Comparison of ENCODE assay signal across 12 mouse cellular contexts in the genomic region with DNA sequence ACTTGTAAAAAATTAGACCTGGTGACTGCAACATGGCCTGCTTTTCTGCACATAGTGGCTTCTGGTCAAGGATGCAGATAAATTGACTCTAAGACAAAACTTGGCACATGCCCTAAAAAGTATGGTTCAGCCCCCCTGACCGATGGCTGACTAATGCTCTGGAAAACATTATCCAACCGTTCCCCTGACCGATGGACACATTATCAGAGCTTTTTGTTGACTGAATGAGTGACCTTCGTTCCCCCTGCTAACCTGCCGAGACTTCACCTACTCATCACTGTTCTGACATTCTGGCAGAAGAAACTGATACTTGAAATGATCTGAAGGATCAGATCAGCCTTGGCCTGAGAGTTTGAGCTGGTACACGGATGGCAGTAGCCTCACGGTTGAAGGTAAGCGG. TPM values are rescaled to one million over a fixed set of nuclear protein-coding genes. Genes with fewer than 3 reads are reported as not detected.
DNase-seq lines count a peak whose midpoint lies in the region; ATAC-seq and TF ChIP-seq lines count a peak whose summit lies in the region.
"Not testable (repeated sequence)": the region's sequence is repeated elsewhere in the genome, so short reads cannot be mapped to it uniquely, and the experiment has no call there.
"Had no signal": no experiment of that assay in that cellular context is flagged by ENCODE, and none has a peak within 500 bp of the region (broad histone marks: within the 10 kb centered on the region; RNA-seq: fewer than 3 reads in every experiment).

No protein-coding gene starts in this region.

- not testable (repeated sequence) for TF ChIP-seq POLR2A in kidney, adult 2 months (IDR thresholded peaks at IDR 0.05; ENCODE audit: low read depth, low read length)

- H3K4me2 ChIP-seq in liver, postnatal 0 days (ENCODE audit: low read depth, low read length), result not testable (repeated sequence)

- peak; percentile 44 for ATAC-seq in liver, postnatal 0 days

- H3K27me3 ChIP-seq in kidney, adult 2 months (replicated peaks; ENCODE audit: control insufficient read depth, insufficient read depth, low read length); liver, postnatal 0 days (ENCODE audit: insufficient read depth, low read length): not testable (repeated sequence)

- H3K4me3 ChIP-seq in kidney, adult 2 months (ENCODE audit: insufficient read depth, low read depth, low read length); liver, postnatal 0 days (ENCODE audit: low read depth, low read length): not testable (repeated sequence)

- peak; percentile 70 for DNase-seq in kidney, adult 2 months
- DNase-seq in kidney, adult 9 months, result peak; percentile 70
- DNase-seq in kidney, postnatal 36 days, result peak; percentile 15 to 27
- peak; percentile 13 for DNase-seq in liver, postnatal 0 days

- not testable (repeated sequence) for H3K4me1 ChIP-seq in kidney, adult 2 months (ENCODE audit: control insufficient read depth, insufficient read depth, low read length); liver, postnatal 0 days (ENCODE audit: insufficient read depth)

- H3K9me3 ChIP-seq in liver, postnatal 0 days (ENCODE audit: low read length), result not testable (repeated sequence)

- TF ChIP-seq EP300 in liver, postnatal 0 days (IDR thresholded peaks at IDR 0.05; ENCODE audit: low read depth), result not testable (repeated sequence)

- not testable (repeated sequence) for H3K27ac ChIP-seq in kidney, adult 2 months (ENCODE audit: insufficient read depth, low read depth, low read length); liver, postnatal 0 days (ENCODE audit: low read depth)

- 61% methylated on average over 8 of the region's 8 CpGs for WGBS in kidney, adult 2 months
- WGBS in liver, postnatal 0 days (ENCODE audit: insufficient replicate concordance), result 62% methylated on average over 8 of the region's 8 CpGs

- not testable (repeated sequence) for H3K9ac ChIP-seq in liver, postnatal 0 days (replicated peaks)

- not testable (repeated sequence) for H3K36me3 ChIP-seq in kidney, adult 2 months (ENCODE audit: control insufficient read depth, insufficient read depth, low read length); liver, postnatal 0 days (replicated peaks; ENCODE audit: insufficient read depth, low read length)

- TF ChIP-seq CTCF in kidney, adult 2 months (conservative IDR thresholded peaks at IDR 0.05; ENCODE audit: insufficient read depth, insufficient read length, low read depth, low read length); liver, postnatal 0 days (IDR thresholded peaks at IDR 0.05; ENCODE audit: low read depth): not testable (repeated sequence)

RNA-seq across cellular contexts. Expression of gene Tmprss11f, which starts 53.5 kb away (rescaled TPM):
- polyA plus RNA-seq in kidney, adult 2 months (2012; rRNA removed), result not detected in 2 replicates
- not detected in 2 replicates for polyA plus RNA-seq in liver, postnatal 0 days (2015; fragmentation: Nextera tagmentation; extraction: Ambion mirVana)
- polyA plus RNA-seq: adrenal gland, adult 2 months; brain, embryonic 14.5 days; embryonic facial prominence, embryonic 11.5 days; erythroblast, embryonic 14.5 days; forebrain, embryonic 10.5 days; forebrain, embryonic 12.5 days; forebrain, embryonic 14.5 days; forebrain, embryonic 16.5 days had no signal

Comparison
In these comparisons a context has a peak if more than half of its experiments do, and no peak if none do; other contexts are left out.
1. DNase-seq: peak in every context shown above with its lines; median percentile 70 in kidney, adult 2 months; 70 in kidney, adult 9 months; 21 in kidney, postnatal 36 days; 13 in liver, postnatal 0 days.